Mouse (Mus musculus): ENCODE results near the gene Psmg1.
"Not testable (repeated sequence)": the region's sequence is repeated elsewhere in the genome, so short reads cannot be mapped to it uniquely, and the experiment has no call there.

Gene Psmg1

GRCm38 (mm10) chr16:95990462-95991121, at the start of gene Psmg1:
Gene Psmg1 (minus strand): TSS chr16:95990960.
- DNase-seq (ENCODE audit: low read depth, low spot score), result peak; percentile 89

DNA sequence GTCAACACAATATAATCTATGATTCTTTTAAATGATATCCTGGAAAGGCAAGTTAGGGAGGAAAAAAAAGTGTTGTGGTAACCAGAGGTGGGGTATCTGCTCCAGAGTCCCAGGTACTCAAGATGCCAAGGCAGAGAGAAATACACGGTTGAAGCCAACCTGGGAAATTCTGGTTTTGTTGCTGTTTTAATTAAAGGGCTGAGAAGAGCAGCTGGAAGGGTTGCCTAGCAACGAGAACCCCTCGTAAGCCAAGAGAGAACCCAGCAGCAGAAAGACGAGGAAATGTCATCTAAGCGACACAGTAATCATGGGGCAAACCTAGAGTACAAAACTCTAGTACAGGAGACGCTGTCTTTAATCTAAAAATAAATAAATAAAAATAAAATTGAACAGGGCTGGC, 48.8 kb upstream of the Psmg1 start:
- no peak for DNase-seq (ENCODE audit: low read depth, low spot score)

- DNase-seq (ENCODE audit: low read depth, low spot score), result no peak
These were observed 43.7 kb upstream of the Psmg1 start for GRCm38 (mm10) chr16:96034473-96034872.

GRCm38 (mm10) chr16:96032368-96033043, 41.7 kb upstream of the Psmg1 start:
- peak; percentile 22 for DNase-seq (ENCODE audit: low read depth, low spot score)

- no peak for DNase-seq (ENCODE audit: low read depth, low spot score)
These were observed 39.8 kb upstream of the Psmg1 start for GRCm38 (mm10) chr16:96030476-96031102.

DNA sequence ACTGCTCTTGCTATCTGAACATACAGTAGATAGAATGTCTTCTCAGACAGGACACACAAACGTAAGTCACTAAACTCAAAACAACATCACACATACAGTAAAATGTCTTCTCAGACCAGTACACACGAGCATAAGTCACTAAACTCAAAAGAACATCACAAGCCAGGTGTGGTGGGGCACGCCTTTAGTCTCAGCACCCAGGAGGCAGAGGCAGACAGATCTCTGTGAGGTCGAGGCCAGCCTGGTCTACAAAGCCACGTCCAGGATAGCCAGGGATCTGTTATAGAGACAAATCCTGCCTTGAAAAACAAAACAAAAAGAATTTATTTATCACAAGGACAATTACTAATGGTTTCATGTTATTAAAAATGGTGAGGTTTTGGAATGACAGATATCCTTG, 35.5 kb upstream of the Psmg1 start:
- DNase-seq (ENCODE audit: low read depth, low spot score), result no peak

- no peak for DNase-seq (ENCODE audit: low read depth, low spot score)
These were observed 34.5 kb upstream of the Psmg1 start for GRCm38 (mm10) chr16:96025244-96025643.

GRCm38 (mm10) chr16:96021045-96021444, 30.3 kb upstream of the Psmg1 start:
- no peak for DNase-seq (ENCODE audit: low read depth, low spot score)

DNA sequence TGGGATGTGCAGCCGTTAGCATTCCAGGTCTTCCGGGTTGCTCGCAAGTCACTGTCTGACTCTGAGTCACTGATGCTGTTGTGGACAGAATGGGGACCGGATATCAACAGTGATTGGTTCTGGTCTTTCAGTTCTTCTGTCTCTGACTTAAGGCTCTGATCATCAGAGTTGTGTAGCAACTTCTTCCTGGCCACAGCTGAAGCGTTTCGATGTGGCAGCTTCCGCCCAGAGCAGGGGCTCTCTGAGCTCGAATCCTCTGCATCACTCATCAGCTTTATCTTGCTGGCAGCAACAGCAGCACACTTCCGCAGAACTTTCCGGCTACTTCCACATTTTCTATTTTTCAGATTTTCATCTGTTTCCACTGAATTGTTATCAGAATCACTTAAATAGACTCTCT, 18.4 kb upstream of the Psmg1 start:
- not testable (repeated sequence) for DNase-seq (ENCODE audit: low read depth, low spot score)

- DNase-seq (ENCODE audit: low read depth, low spot score), result not testable (repeated sequence)
These were observed 13.5 kb upstream of the Psmg1 start for GRCm38 (mm10) chr16:96004278-96004677.

- no peak for DNase-seq (ENCODE audit: low read depth, low spot score)
These were observed 8.5 kb upstream of the Psmg1 start for GRCm38 (mm10) chr16:95999291-95999690.

- no peak for DNase-seq (ENCODE audit: low read depth, low spot score)
These were observed 5.4 kb upstream of the Psmg1 start for GRCm38 (mm10) chr16:95996156-95996555.

DNA sequence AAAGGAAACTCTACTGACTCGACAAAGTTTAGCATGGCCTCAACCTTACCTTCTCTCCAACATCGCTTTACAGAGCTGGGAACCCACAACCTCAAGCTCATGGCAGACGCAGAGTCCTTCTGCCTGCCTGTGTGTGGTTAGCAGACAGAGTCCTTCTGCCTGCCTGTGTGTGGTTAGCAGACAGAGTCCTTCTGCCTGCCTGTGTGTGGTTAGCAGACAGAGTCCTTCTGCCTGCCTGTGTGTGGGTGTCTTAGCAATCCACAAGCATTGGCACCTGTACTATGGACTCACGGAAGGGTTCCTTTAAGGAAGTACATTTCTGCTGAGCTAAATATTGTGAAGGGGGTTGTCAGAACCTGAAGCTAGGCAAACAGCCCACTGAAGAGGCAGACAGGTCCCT, 3.8 kb upstream of the Psmg1 start:
- not testable (repeated sequence) for DNase-seq (ENCODE audit: low read depth, low spot score)

- no peak for DNase-seq (ENCODE audit: low read depth, low spot score)
These were observed 1.8 kb upstream of the Psmg1 start for GRCm38 (mm10) chr16:95992596-95992995.

DNA sequence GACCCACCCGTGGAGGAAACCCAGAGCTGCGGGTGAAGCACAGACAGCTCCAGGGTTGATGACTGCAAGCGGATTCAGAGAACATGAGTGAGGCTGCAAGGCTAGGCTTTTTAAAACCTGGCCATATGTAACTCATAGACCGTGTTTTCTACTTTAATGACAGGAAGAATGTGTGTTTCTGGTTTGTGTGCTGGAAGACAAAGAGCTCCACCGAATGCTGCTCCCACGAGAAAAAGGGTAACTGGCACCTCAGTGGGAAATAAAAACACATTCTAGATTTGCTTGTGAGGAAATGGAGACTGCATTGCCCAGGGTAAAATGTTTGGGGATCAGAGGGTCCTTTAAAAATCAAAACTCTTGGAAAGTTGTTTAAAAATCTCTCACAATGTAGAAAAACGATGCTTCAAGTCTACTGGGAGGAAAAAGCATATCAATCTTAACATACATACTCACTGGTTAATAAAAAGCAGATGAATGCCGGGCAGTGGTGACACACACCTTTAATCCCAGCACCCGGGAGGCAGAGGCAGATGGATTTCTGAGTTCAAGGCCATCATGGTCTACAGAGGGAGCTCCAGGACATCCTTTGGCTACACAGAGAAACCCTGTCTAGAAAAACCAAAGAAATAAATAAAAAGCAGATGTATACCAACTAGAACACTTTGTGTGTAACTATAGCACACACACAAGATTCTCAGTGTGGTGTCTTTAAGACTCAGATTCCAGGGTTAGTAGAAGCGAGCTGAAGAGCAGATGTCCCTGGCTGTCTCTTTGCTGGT, 551 bp upstream of the Psmg1 start:
- no peak for DNase-seq (ENCODE audit: low read depth, low spot score)

GRCm38 (mm10) chr16:95984911-95985310, 5.8 kb downstream of the Psmg1 start:
- no peak for DNase-seq (ENCODE audit: low read depth, low spot score)

DNA sequence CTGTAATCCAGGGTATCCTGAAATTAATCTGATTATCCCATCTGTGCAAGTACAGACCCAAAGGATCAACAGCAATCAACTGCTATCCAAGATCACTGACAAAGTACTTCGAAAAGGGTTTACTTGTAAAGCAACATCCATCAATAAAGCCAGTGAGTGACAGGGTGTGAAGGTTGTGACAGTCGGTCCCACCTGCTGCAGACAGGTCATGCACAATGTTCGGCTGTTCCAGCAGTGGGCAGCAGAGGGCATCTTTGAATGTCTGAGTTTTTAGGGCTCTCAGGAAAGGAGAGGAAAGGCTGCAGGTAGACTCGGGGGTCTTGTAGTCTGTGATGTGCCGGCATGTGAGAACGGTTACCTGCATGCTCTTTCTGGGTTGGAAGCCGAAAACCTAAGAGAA, 7.2 kb downstream of the Psmg1 start:
- DNase-seq (ENCODE audit: low read depth, low spot score), result no peak

- DNase-seq (ENCODE audit: low read depth, low spot score), result no peak
These were observed 19.9 kb downstream of the Psmg1 start for GRCm38 (mm10) chr16:95970841-95971240.

GRCm38 (mm10) chr16:95967455-95967854, 23.3 kb downstream of the Psmg1 start:
- DNase-seq (ENCODE audit: low read depth, low spot score), result no peak

GRCm38 (mm10) chr16:95964427-95965023, 26.2 kb downstream of the Psmg1 start:
- DNase-seq (ENCODE audit: low read depth, low spot score), result peak; percentile 8

DNA sequence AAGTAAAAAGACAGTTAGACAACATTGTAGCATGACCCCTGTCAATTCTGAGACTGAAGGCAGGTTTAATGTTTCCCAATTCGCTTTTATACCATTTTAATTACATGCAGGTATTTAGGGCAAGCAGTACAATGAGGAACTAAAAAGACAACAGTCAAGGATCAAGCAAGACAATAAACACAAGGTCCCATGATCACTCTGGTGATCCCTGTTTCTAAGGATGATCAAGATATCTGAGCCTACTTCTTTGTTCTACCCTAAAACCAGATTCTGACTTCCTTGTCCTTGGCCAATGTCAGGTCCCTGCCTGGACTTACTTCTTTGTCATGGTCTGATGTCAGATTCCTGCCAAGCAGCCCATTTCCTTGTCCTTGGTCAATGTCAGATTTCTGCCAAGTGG, 29.3 kb downstream of the Psmg1 start:
- DNase-seq (ENCODE audit: low read depth, low spot score), result not testable (repeated sequence)

- DNase-seq (ENCODE audit: low read depth, low spot score), result not testable (repeated sequence)
These were observed 30.1 kb downstream of the Psmg1 start for GRCm38 (mm10) chr16:95960689-95961088.

All from c-Kit-negative CD71-positive TER-119-positive erythroid progenitor cells, embryonic 14.5 days (primary cell).